Mouse (Mus musculus): ENCODE measurements around the gene C2cd4a. TPM values are rescaled to one million over a fixed set of nuclear protein-coding genes. Genes with fewer than 3 reads are reported as not detected.

C2cd4a gene
- polyA plus RNA-seq, 1 experiment from 2014 or later: 0.48 TPM

GRCm38 (mm10) chr9:67869691-67870450 lies 37.7 kb upstream of the C2cd4a start:
- TF ChIP-seq CTCF (IDR thresholded peaks at IDR 0.05; ENCODE audit: low read depth): no peak
- WGBS: 73% methylated on average over 16 of the region's 16 CpGs
- H3K27ac ChIP-seq (ENCODE audit: low read depth, low read length): no peak overlapping the region

GRCm38 (mm10) chr9:67867411-67867810 lies 35.3 kb upstream of the C2cd4a start:
- Histone ChIP-seq H3K27ac (ENCODE audit: low read depth, low read length) (no peak overlapping the region), H3K4me3 (ENCODE audit: low read depth, low read length) (no peak overlapping the region), H3K9ac (ENCODE audit: low read depth, low read length) (no peak overlapping the region), H3K4me1 (replicated peaks; ENCODE audit: control insufficient read depth, insufficient read depth, low read length) (no peaks in the 10 kb centered on the region; the same call in 1 of the 2 replicates), H3K36me3 (ENCODE audit: control insufficient read depth, insufficient read depth) (no peaks in the 10 kb centered on the region), H3K9me3 (ENCODE audit: control insufficient read depth) (no peaks in the 10 kb centered on the region), H3K4me2 (replicated peaks; ENCODE audit: low read depth) (no peak overlapping the region), H3K27me3 (replicated peaks; ENCODE audit: control insufficient read depth, insufficient read depth, low read length) (no peaks in the 10 kb centered on the region)
- WGBS: 85% methylated on average over 6 of the region's 6 CpGs
- no peak for TF ChIP-seq CTCF (IDR thresholded peaks at IDR 0.05; ENCODE audit: low read depth)
- no peak for ATAC-seq

More at GRCm38 (mm10) chr9:67869691-67870450, 37.7 kb upstream of the C2cd4a start:
- Histone ChIP-seq H3K9me3 (ENCODE audit: control insufficient read depth) (no peaks in the 10 kb centered on the region), H3K27me3 (replicated peaks; ENCODE audit: control insufficient read depth, insufficient read depth, low read length) (no peaks in the 10 kb centered on the region), H3K4me3 (ENCODE audit: low read depth, low read length) (no peak overlapping the region), H3K4me2 (replicated peaks; ENCODE audit: low read depth) (no peak overlapping the region), H3K9ac (ENCODE audit: low read depth, low read length) (no peak overlapping the region), H3K36me3 (ENCODE audit: control insufficient read depth, insufficient read depth) (no peaks in the 10 kb centered on the region), H3K4me1 (replicated peaks; ENCODE audit: control insufficient read depth, insufficient read depth, low read length) (no peaks in the 10 kb centered on the region; the same call in 1 of the 2 replicates)
- ATAC-seq: no peak

- Histone ChIP-seq H3K4me3 (ENCODE audit: low read depth, low read length) (no peak overlapping the region), H3K4me2 (replicated peaks; ENCODE audit: low read depth) (no peak overlapping the region), H3K4me1 (replicated peaks; ENCODE audit: control insufficient read depth, insufficient read depth, low read length) (no peaks in the 10 kb centered on the region; the same call in 1 of the 2 replicates), H3K9me3 (ENCODE audit: control insufficient read depth) (no peaks in the 10 kb centered on the region), H3K27me3 (replicated peaks; ENCODE audit: control insufficient read depth, insufficient read depth, low read length) (no peaks in the 10 kb centered on the region), H3K36me3 (ENCODE audit: control insufficient read depth, insufficient read depth) (no peaks in the 10 kb centered on the region), H3K9ac (ENCODE audit: low read depth, low read length) (no peak overlapping the region), H3K27ac (ENCODE audit: low read depth, low read length) (no peak overlapping the region)
- no peak for TF ChIP-seq CTCF (IDR thresholded peaks at IDR 0.05; ENCODE audit: low read depth)
- ATAC-seq: no peak
- WGBS: 29% methylated on average over 7 of the region's 7 CpGs
These were observed 33.3 kb upstream of the C2cd4a start for GRCm38 (mm10) chr9:67865411-67865810.

- H3K36me3 ChIP-seq (ENCODE audit: control insufficient read depth, insufficient read depth): no peaks in the 10 kb centered on the region
- H3K27ac ChIP-seq (ENCODE audit: low read depth, low read length): no peak overlapping the region
- H3K4me1 ChIP-seq (replicated peaks; ENCODE audit: control insufficient read depth, insufficient read depth, low read length): no peaks in the 10 kb centered on the region; the same call in 1 of the 2 replicates
- no peak for TF ChIP-seq CTCF (IDR thresholded peaks at IDR 0.05; ENCODE audit: low read depth)
- ATAC-seq: no peak
- H3K9me3 ChIP-seq (ENCODE audit: control insufficient read depth): no peaks in the 10 kb centered on the region
- H3K4me3 ChIP-seq (ENCODE audit: low read depth, low read length): no peak overlapping the region
- H3K4me2 ChIP-seq (replicated peaks; ENCODE audit: low read depth): no peak overlapping the region
- H3K27me3 ChIP-seq (replicated peaks; ENCODE audit: control insufficient read depth, insufficient read depth, low read length): no peaks in the 10 kb centered on the region
- WGBS: 24% methylated on average over 4 of the region's 4 CpGs
- no peak overlapping the region for H3K9ac ChIP-seq (ENCODE audit: low read depth, low read length)
These were observed 31.9 kb upstream of the C2cd4a start for GRCm38 (mm10) chr9:67864011-67864410.

GRCm38 (mm10) chr9:67863332-67863731 lies 31.2 kb upstream of the C2cd4a start:
- H3K27ac ChIP-seq (ENCODE audit: low read depth, low read length): no peak overlapping the region

GRCm38 (mm10) chr9:67860273-67860672 lies 28.1 kb upstream of the C2cd4a start:
- Histone ChIP-seq H3K36me3 (ENCODE audit: control insufficient read depth, insufficient read depth) (peaks cover 5% of the 10 kb centered on the region; the same call in 1 of the 2 replicates), H3K9ac (ENCODE audit: low read depth, low read length) (no peak overlapping the region), H3K9me3 (ENCODE audit: control insufficient read depth) (no peaks in the 10 kb centered on the region), H3K4me3 (ENCODE audit: low read depth, low read length) (no peak overlapping the region), H3K4me1 (replicated peaks; ENCODE audit: control insufficient read depth, insufficient read depth, low read length) (no peaks in the 10 kb centered on the region), H3K27me3 (replicated peaks; ENCODE audit: control insufficient read depth, insufficient read depth, low read length) (no peaks in the 10 kb centered on the region), H3K27ac (ENCODE audit: low read depth, low read length) (no peak overlapping the region), H3K4me2 (replicated peaks; ENCODE audit: low read depth) (no peak overlapping the region)
- ATAC-seq: no peak
- TF ChIP-seq CTCF (IDR thresholded peaks at IDR 0.05; ENCODE audit: low read depth): no peak
- WGBS: 69% methylated on average over 2 of the region's 2 CpGs

More at GRCm38 (mm10) chr9:67863332-67863731, 31.2 kb upstream of the C2cd4a start:
- no peak overlapping the region for H3K9ac ChIP-seq (ENCODE audit: low read depth, low read length)
- no peak overlapping the region for H3K4me3 ChIP-seq (ENCODE audit: low read depth, low read length)
- H3K4me1 ChIP-seq (replicated peaks; ENCODE audit: control insufficient read depth, insufficient read depth, low read length): no peaks in the 10 kb centered on the region; the same call in 1 of the 2 replicates
- no peaks in the 10 kb centered on the region for H3K27me3 ChIP-seq (replicated peaks; ENCODE audit: control insufficient read depth, insufficient read depth, low read length)
- ATAC-seq: no peak
- no peaks in the 10 kb centered on the region for H3K36me3 ChIP-seq (ENCODE audit: control insufficient read depth, insufficient read depth)
- no peaks in the 10 kb centered on the region for H3K9me3 ChIP-seq (ENCODE audit: control insufficient read depth)
- no peak overlapping the region for H3K4me2 ChIP-seq (replicated peaks; ENCODE audit: low read depth)
- no peak for TF ChIP-seq CTCF (IDR thresholded peaks at IDR 0.05; ENCODE audit: low read depth)
- WGBS: 92% methylated on average over 5 of the region's 5 CpGs

All from intestine, postnatal 0 days (tissue).